Mouse (Mus musculus) erythroblast, embryonic 14.5 days (primary cell): ENCODE results near the gene Ppy. TPM values are rescaled to one million over a fixed set of nuclear protein-coding genes. Genes with fewer than 3 reads are reported as not detected.

Experiments used
- H3K27me3 ChIP-seq: 2 replicates; pipeline ENCODE4 v1.6.1; 2012; ENCODE audit warnings: inconsistent platforms; ENCODE audit not compliant: control insufficient read depth
- H3K36me3 ChIP-seq: 2 replicates; pipeline ENCODE4 v1.6.1; 2012; ENCODE audit warnings: mild to moderate bottlenecking, inconsistent platforms; ENCODE audit not compliant: control insufficient read depth
- H3K4me1 ChIP-seq: 2 replicates; pipeline ENCODE4 v1.6.1; 2012; ENCODE audit warnings: inconsistent platforms; ENCODE audit not compliant: control insufficient read depth
- H3K4me3 ChIP-seq: replicated peaks from 2 replicates; pipeline ENCODE3; 2012; ENCODE audit warnings: moderate library complexity, mild to moderate bottlenecking, inconsistent platforms
- H3K9me3 ChIP-seq: 2 replicates; pipeline ENCODE4 v1.6.1; 2012; ENCODE audit warnings: low read length, inconsistent platforms, mixed read lengths; ENCODE audit not compliant: control insufficient read depth
- GATA1 ChIP-seq: IDR thresholded peaks from 2 replicates; pipeline ENCODE4 v1.6.1; 2012; ENCODE audit warnings: low read length, inconsistent platforms, mixed read lengths
- TAL1 ChIP-seq: IDR thresholded peaks from 3 replicates; pipeline ENCODE4 v1.6.1; 2012; ENCODE audit warnings: low read length, inconsistent platforms, mixed read lengths
- polyA plus RNA-seq: library from polyadenylated mRNA; stranded (reverse); fragments of >175 nt; gene quantifications from 2 replicates; pipeline ENCODE4 v1.2.3, GENCODE M21; 2012

Ppy gene
- polyA plus RNA-seq, 1 experiment: not detected

GRCm38 (mm10) chr11:102096446-102096845, 4.7 kb downstream of the Ppy start:
- Histone ChIP-seq H3K4me3 (peak overlapping the region; percentile 61), H3K4me1 (peaks cover 66% of the 10 kb centered on the region), H3K27me3 (peaks cover 34% of the 10 kb centered on the region), H3K9me3 (no peaks in the 10 kb centered on the region), H3K36me3 (no peaks in the 10 kb centered on the region)
- TF ChIP-seq GATA1: no peak
- TF ChIP-seq TAL1: no peak

DNA sequence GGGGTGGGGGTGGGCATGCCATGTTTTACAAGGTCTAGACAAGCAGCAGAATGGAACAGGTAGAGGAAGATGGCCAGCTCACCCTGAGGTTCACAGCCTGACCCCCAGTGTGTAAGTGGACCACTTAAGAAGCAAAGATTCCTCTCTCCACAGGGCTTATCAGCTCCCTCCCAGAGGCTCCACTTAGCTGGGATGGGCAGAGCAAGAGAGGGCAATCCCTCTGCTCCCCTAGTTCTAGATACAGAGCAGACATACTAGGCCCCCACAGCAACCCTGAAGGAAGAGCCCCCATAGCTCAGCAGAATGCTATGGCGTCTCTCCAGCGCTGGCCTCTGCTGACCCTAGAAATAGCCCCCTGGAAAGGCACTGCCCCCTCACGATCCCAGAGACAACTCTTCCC, 5.4 kb downstream of the Ppy start:
- Histone ChIP-seq H3K4me3 (peak overlapping the region; percentile 8), H3K36me3 (no peaks in the 10 kb centered on the region), H3K9me3 (no peaks in the 10 kb centered on the region), H3K27me3 (peaks cover 26% of the 10 kb centered on the region), H3K4me1 (peaks cover 69% of the 10 kb centered on the region)
- TF ChIP-seq GATA1 (no peak), TAL1 (no peak)

- TF ChIP-seq GATA1 (peak; percentile 24; the same call in 1 of the 2 replicates), TAL1 (peak; percentile 70)
- H3K27me3 ChIP-seq: no peaks in the 10 kb centered on the region
- H3K4me1 ChIP-seq: peaks cover 83% of the 10 kb centered on the region
- H3K4me3 ChIP-seq: peak overlapping the region; percentile 90
- H3K9me3 ChIP-seq: no peaks in the 10 kb centered on the region
- peaks cover 23% of the 10 kb centered on the region for H3K36me3 ChIP-seq
Measured at GRCm38 (mm10) chr11:102089088-102089808, 11.9 kb downstream of the Ppy start.

DNA sequence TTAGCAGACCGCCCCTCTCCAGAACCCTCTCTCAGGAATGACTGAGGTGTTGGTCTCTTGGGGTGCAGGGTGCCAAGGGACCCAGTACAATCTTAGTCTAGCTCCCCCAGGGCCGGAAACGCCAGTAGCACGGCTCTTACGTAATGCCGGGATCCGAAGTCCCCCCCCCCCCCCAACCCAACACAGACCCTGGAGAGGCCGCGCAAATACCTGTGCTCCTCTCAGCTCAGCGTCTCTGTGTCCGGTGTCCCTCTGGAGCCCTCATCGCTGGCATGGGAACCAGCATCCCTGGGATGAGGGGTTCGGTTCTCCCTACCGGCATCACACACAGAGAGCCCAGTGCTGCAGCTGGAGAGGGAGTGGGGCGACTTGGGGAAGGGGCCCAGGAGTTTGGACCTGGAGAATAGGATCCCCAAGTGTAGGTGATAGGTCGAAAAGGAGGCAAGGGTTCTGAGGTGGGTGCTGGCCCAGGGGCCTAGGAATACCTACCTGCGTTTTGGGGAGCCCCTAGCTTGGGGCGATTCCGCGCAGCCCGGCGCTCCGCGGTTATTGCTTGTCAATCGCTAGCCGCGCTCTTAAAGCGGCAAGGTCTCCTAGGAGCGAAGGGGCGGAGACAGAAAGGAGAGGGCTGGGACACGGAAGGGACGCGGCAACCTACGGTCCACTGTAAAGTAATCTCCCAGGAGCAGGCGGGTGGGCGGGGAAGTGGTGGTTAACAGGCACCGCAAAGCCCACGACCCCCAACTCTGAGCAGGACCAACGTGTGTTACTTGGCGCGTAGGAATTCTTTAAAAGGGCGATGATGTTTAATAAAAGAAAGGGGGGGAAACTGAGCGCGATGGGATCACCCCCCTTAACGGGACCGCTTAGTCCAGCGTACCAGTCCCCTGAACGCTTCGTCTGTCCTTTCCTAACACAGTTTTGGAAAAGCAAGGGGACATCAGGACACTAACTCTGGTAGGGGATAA, 12.9 kb downstream of the Ppy start, which contains the start of gene Mpp2:
TSS of gene Mpp2 (minus strand) at position 585 of the 968 bp plus-strand sequence.
- peak within 1 kb of the TSS; percentile 90 for H3K4me3 ChIP-seq
- peaks cover 4% of the 10 kb centered on the region; the same call in 1 of the 2 replicates for H3K9me3 ChIP-seq
- no peaks in the 10 kb centered on the region for H3K27me3 ChIP-seq
- TF ChIP-seq GATA1: 0 out of 2 replicates have a peak, but pooled peaks have one; percentile 7
- peak; percentile 67 for TF ChIP-seq TAL1
- peaks cover 32% of the 10 kb centered on the region for H3K36me3 ChIP-seq
- H3K4me1 ChIP-seq: peaks cover 81% of the 10 kb centered on the region

- Histone ChIP-seq H3K36me3 (peaks cover 42% of the 10 kb centered on the region), H3K27me3 (no peaks in the 10 kb centered on the region), H3K4me3 (peak overlapping the region; percentile 90), H3K4me1 (peaks cover 82% of the 10 kb centered on the region), H3K9me3 (peaks cover 4% of the 10 kb centered on the region; the same call in 1 of the 2 replicates)
- TF ChIP-seq GATA1: peak; percentile 20; the same call in 1 of the 2 replicates
- TF ChIP-seq TAL1: no peak
Measured at GRCm38 (mm10) chr11:102087081-102087751, 13.9 kb downstream of the Ppy start.

- TF ChIP-seq GATA1 (no peak), TAL1 (no peak)
- Histone ChIP-seq H3K4me3 (peak overlapping the region; percentile 90), H3K27me3 (no peaks in the 10 kb centered on the region), H3K9me3 (peaks cover 4% of the 10 kb centered on the region; the same call in 1 of the 2 replicates), H3K4me1 (peaks cover 84% of the 10 kb centered on the region), H3K36me3 (peaks cover 51% of the 10 kb centered on the region)
Measured at GRCm38 (mm10) chr11:102086331-102086730, 14.8 kb downstream of the Ppy start.

- peaks cover 77% of the 10 kb centered on the region for H3K4me1 ChIP-seq
- TF ChIP-seq TAL1 (no peak), GATA1 (no peak)
- H3K27me3 ChIP-seq: no peaks in the 10 kb centered on the region
- peaks cover 73% of the 10 kb centered on the region for H3K36me3 ChIP-seq
- H3K9me3 ChIP-seq: peaks cover 4% of the 10 kb centered on the region; the same call in 1 of the 2 replicates
- no peak overlapping the region for H3K4me3 ChIP-seq
Measured at GRCm38 (mm10) chr11:102084159-102084558, 17.0 kb downstream of the Ppy start.

DNA sequence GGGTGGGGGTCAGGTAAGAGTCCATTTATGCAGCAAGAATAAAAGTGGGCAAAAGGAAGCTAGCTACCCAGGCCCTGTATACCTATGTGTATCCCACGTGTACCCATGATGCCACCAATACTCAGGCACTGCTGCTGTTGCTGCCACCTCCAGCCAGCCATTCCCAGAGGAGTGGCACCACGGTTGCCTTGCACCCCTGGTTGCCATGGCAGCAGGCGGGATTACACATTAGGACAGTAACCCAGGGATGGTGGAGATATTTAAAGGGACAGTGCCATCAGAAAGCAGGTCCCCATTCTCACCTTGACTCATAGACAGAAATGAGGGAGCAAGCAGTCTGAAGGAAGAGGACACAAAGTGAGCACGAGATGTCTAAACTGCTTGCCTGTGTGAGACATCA, 17.9 kb downstream of the Ppy start:
- peaks cover 72% of the 10 kb centered on the region for H3K4me1 ChIP-seq

More for the DNA sequence above, 17.9 kb downstream of the Ppy start:
- no peaks in the 10 kb centered on the region for H3K27me3 ChIP-seq
- peaks cover 83% of the 10 kb centered on the region for H3K36me3 ChIP-seq
- TF ChIP-seq GATA1 (no peak), TAL1 (no peak)
- no peak overlapping the region for H3K4me3 ChIP-seq
- H3K9me3 ChIP-seq: peaks cover 4% of the 10 kb centered on the region; the same call in 1 of the 2 replicates
